14 mouse cellular contexts compared by ENCODE assay signal in the genomic region with DNA sequence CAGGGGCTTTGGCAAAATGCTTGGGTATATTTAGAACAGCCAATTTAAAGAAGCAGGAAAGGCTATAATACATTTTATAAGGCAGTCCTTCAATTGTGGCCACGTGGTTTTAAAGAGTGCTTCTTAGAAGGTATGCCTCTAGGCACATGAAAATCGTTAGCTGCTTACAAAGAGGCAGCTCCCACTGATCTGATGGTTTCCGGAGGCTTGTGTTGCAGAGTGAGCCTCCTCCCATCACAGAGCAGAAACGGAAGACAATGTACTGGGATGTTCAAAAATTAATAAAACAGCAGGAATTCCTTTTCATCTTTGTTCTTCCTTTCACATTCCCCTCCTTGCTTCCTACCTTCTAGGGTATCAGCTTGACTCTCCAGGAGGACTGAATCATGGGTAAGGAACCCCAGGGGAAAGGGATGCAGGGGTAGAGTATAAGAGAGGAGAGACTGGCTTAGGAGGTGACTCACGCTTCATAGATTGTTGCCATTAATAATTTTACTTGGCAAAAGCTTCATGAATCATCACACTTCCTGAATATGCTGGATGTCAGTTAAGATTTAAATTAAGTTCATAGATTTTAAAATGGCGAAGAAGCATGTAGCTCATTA. TPM values are rescaled to one million over a fixed set of nuclear protein-coding genes. Genes with fewer than 3 reads are reported as not detected.
A peak's percentile ranks its signal among the peaks of the same experiment; 100 is the strongest.
DNase-seq lines count a peak whose midpoint lies in the region; ATAC-seq and TF ChIP-seq lines count a peak whose summit lies in the region.
"Had no signal": no experiment of that assay in that cellular context is flagged by ENCODE, and none has a peak within 500 bp of the region (broad histone marks: within the 10 kb centered on the region; RNA-seq: fewer than 3 reads in every experiment).

No protein-coding gene starts in this region.

- no peak for TF ChIP-seq CTCF in embryonic fibroblast, embryonic 13.5 days (IDR thresholded peaks at IDR 0.05; ENCODE audit: borderline replicate concordance, insufficient read depth, low read length)

- peak; percentile 69 for DNase-seq in heart, adult 11 months
- peak; percentile 77 for DNase-seq in 416B (ENCODE audit: low read depth)
- DNase-seq in frontal cortex, postnatal 14 days (ENCODE audit: low spot score in 2 of 2), result no peak
- DNase-seq in retina, postnatal 1 day, result no peak
- DNase-seq: adrenal gland, postnatal 14 days; cerebellum, adult 11-12 months; gastrocnemius, postnatal 10 days; lung, adult 2 months; right cerebral cortex, postnatal 25 days had no signal

- 53% methylated on average over 6 of the region's 6 CpGs for WGBS in heart, embryonic 12.5 days
- 37% methylated on average over 6 of the region's 6 CpGs for WGBS in midbrain, embryonic 15.5 days
- WGBS in liver, embryonic 12.5 days (ENCODE audit: insufficient replicate concordance), result 59% methylated on average over 6 of the region's 6 CpGs

- no peak for TF ChIP-seq POLR2A in embryonic fibroblast, embryonic 13.5 days (IDR thresholded peaks at IDR 0.05; ENCODE audit: low read depth, low read length)

- H3K27ac ChIP-seq in heart, embryonic 12.5 days (ENCODE audit: poor library complexity, severe bottlenecking), result no peak overlapping the region
- peak overlapping the region; percentile 88 for H3K27ac ChIP-seq in embryonic fibroblast, embryonic 13.5 days (ENCODE audit: insufficient read depth, low read length)
- H3K27ac ChIP-seq in midbrain, embryonic 15.5 days, result peak overlapping the region; percentile 69
- no peak overlapping the region for H3K27ac ChIP-seq in liver, embryonic 12.5 days
- H3K27ac ChIP-seq: heart, embryonic 10.5 days had no signal

- H3K36me3 ChIP-seq in heart, embryonic 12.5 days, result no peaks in the 10 kb centered on the region
- H3K36me3 ChIP-seq in midbrain, embryonic 15.5 days (replicated peaks), result no peaks in the 10 kb centered on the region
- H3K36me3 ChIP-seq in liver, embryonic 12.5 days, result no peaks in the 10 kb centered on the region
- H3K36me3 ChIP-seq: heart, embryonic 10.5 days had no signal

- no peak overlapping the region for H3K4me3 ChIP-seq in heart, embryonic 12.5 days
- no peak overlapping the region for H3K4me3 ChIP-seq in embryonic fibroblast, embryonic 13.5 days (ENCODE audit: insufficient read depth, low read length)
- H3K4me3 ChIP-seq in midbrain, embryonic 15.5 days, result no peak overlapping the region
- H3K4me3 ChIP-seq in liver, embryonic 12.5 days, result no peak overlapping the region
- H3K4me3 ChIP-seq: heart, embryonic 10.5 days had no signal

- no peaks in the 10 kb centered on the region for H3K4me1 ChIP-seq in heart, embryonic 12.5 days (replicated peaks)
- peaks cover 9% of the 10 kb centered on the region for H3K4me1 ChIP-seq in embryonic fibroblast, embryonic 13.5 days (ENCODE audit: control insufficient read depth, insufficient read depth, low read length)
- H3K4me1 ChIP-seq in midbrain, embryonic 15.5 days, result 0 out of 2 replicates have a peak, but pooled peaks cover 4% of the 10 kb centered on the region
- H3K4me1 ChIP-seq in liver, embryonic 12.5 days, result 0 out of 2 replicates have a peak, but pooled peaks cover 4% of the 10 kb centered on the region
- H3K4me1 ChIP-seq: heart, embryonic 10.5 days had no signal

- H3K9ac ChIP-seq in heart, embryonic 12.5 days, result no peak overlapping the region
- no peak overlapping the region for H3K9ac ChIP-seq in midbrain, embryonic 15.5 days
- no peak overlapping the region for H3K9ac ChIP-seq in liver, embryonic 12.5 days

- no peak for ATAC-seq in heart, embryonic 12.5 days (ENCODE audit: insufficient number of reproducible peaks, low FRiP score)
- ATAC-seq in midbrain, embryonic 15.5 days (replicated peaks), result peak; percentile 89
- no peak for ATAC-seq in liver, embryonic 12.5 days

- H3K9me3 ChIP-seq in heart, embryonic 12.5 days (replicated peaks), result no peaks in the 10 kb centered on the region
- H3K9me3 ChIP-seq in midbrain, embryonic 15.5 days, result no peaks in the 10 kb centered on the region
- H3K9me3 ChIP-seq in liver, embryonic 12.5 days (replicated peaks), result no peaks in the 10 kb centered on the region
- H3K9me3 ChIP-seq: heart, embryonic 10.5 days had no signal

- H3K27me3 ChIP-seq in heart, embryonic 12.5 days (replicated peaks), result no peaks in the 10 kb centered on the region
- no peaks in the 10 kb centered on the region for H3K27me3 ChIP-seq in midbrain, embryonic 15.5 days (replicated peaks)
- H3K27me3 ChIP-seq in liver, embryonic 12.5 days (replicated peaks), result no peaks in the 10 kb centered on the region

- H3K4me2 ChIP-seq in heart, embryonic 12.5 days, result no peak overlapping the region
- H3K4me2 ChIP-seq in midbrain, embryonic 15.5 days, result peak overlapping the region; percentile 13; the same call in 1 of the 2 replicates
- H3K4me2 ChIP-seq in liver, embryonic 12.5 days, result no peak overlapping the region

RNA-seq across cellular contexts. Expression of a gene that starts 53.3 kb away (rescaled TPM):
- polyA plus RNA-seq in heart, embryonic 12.5 days (2016; fragmentation: Nextera tagmentation; extraction: Ambion mirVana), result 7.3 and 8.0 TPM in 2 replicates
- 26.9 and 35.2 TPM in 2 replicates for polyA plus RNA-seq in embryonic fibroblast, embryonic 13.5 days (2011; ENCODE audit: insufficient read length, low read depth, missing spikeins)
- polyA plus RNA-seq in midbrain, embryonic 15.5 days (2015; fragmentation: Nextera tagmentation; extraction: Ambion mirVana), result 2.6 and 3.4 TPM in 2 replicates
- 1.5 and 2.1 TPM in 2 replicates for polyA plus RNA-seq in liver, embryonic 12.5 days (2016; fragmentation: Nextera tagmentation; extraction: Ambion mirVana)

Comparison
In these comparisons a context has a peak if more than half of its experiments do, and no peak if none do; other contexts are left out.
1. DNase-seq: peak in heart, adult 11 months (single experiment) and 416B (single experiment); none in frontal cortex, postnatal 14 days (0 of 2) and retina, postnatal 1 day (single experiment).
2. H3K27ac ChIP-seq: peak in embryonic fibroblast, embryonic 13.5 days (single experiment) and midbrain, embryonic 15.5 days (single experiment); none in heart, embryonic 12.5 days (single experiment) and liver, embryonic 12.5 days (single experiment).